Mouse (Mus musculus) T-helper 17 cell (primary cell): Measurements from ENCODE around the gene Grin2d.

Experiments used
- in situ Hi-C, 2 experiments: fragments of 300-600 bp; cut with MboI, MseI; formaldehyde crosslinking; loops; 1 replicate in 1 of 2; 2 replicates in 1 of 2; pipeline ENCODE4 v1.15.1; 2025; ENCODE audit warnings: high pct_unique_total_duplicates in 2 of 2

The Grin2d gene

DNA sequence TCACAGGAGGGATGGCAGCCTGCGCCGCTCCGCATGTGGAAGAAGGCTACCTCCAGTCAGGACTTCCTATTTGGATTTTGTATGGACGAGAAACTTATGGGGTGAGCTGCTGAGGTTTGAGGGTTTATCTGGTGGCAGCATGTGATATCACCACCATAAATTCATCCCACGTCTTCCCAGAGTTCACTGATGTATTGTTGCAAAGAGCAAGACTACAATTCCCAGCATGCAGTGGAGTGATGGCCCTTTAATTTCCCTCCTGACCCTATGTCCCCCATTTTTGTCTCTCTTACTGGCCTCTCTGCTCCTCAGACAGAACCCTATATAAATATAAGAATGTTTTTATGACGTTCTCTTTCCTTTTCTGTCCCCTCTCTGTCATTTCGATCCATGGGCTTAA, 15.4 kb downstream of the Grin2d start:
- in situ Hi-C loops: no loop called here

DNA sequence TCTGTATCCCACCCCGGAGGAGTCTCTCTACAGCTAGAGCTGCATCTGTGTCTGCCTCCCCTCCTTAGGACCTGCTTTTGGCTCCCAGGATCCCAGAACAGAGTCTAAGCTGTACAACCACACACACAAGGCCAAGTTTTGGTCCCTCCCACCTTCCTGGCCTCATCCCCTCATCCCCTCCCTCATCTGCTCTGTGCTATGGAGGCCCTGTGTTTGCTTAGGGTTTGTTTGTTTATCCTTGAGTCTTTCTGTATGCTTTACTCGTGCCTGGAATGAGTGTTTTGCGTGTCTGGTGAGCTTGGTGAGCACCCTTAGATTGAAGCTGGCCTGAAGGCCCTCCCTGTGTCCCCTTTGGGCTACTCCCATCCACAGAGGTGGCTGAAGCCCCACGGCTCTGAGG, 19.2 kb downstream of the Grin2d start:
- in situ Hi-C loops: no loop called here

GRCm38 (mm10) chr7:45856950-45857901, 21.0 kb downstream of the Grin2d start:
- in situ Hi-C loops: no loop called here

DNA sequence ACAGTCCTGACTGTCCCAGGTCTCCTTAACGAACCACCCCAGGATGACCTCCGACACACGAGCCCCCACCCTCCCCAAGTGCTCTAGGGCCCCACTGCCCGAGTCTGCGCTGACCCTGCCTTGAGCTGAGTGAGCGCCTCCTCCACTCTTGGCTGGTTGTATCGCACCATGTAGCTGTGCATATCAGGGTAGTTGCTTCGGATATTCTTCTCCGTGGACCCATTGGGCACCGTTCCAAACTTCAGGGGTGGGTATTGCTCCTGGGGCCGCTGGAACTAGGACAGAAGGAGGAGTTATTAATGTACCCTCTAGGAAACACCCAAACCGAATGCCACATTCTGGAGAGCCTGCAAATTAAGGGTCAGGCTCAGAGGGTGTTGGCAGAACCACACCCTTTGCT, 25.1 kb downstream of the Grin2d start:
- in situ Hi-C loops: no loop called here

DNA sequence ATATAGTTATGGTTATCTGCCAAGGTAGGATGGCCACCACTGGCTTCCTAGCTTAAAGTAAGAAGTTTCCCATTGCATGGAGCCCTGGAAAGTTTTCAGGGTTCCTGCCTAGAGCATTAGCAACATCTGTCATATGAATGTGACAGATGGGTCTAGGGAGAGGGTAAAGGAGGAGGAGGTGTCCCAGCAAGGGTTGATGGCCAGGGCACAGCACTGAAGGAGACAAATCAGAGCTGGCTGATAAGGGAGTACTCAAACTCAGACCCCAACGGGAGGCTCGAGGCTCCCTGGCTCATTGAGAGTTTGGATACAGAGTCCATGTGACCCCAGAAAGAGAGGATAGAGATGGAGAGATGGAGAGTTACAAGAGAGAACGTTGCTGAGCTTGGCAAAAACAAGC, 27.5 kb downstream of the Grin2d start:
- in situ Hi-C loops: no loop called here

DNA sequence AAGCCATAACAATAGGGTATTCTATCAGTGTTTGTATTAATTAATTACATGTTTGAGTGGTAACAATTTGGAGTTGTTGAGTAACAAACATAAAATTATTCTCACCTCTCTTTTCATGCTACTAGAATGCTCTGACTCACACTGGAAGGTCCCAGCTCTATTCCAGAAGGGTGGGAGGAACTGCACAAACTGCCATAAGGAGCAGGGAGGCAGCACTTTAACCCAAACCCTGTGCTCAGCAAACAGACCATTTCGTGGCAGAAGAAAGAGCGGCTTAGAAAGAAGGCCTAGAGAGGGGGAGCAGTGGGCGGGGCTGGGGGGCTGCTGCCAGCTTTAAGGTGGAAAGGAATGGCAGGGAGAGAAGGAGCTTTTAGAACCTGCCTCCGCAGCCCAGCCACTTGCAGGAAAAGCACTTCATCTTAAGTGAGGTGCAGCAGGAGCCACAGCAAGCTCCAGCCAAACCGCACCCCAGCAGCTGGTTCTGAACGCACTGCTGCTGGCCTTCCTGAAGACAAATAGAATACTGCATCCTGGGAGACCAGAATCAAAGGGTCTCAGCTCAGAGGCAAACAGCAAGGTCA, 29.6 kb downstream of the Grin2d start:
- in situ Hi-C loops: no loop called here

GRCm38 (mm10) chr7:45842950-45843744, 35.0 kb downstream of the Grin2d start:
- in situ Hi-C loops: no loop called here

DNA sequence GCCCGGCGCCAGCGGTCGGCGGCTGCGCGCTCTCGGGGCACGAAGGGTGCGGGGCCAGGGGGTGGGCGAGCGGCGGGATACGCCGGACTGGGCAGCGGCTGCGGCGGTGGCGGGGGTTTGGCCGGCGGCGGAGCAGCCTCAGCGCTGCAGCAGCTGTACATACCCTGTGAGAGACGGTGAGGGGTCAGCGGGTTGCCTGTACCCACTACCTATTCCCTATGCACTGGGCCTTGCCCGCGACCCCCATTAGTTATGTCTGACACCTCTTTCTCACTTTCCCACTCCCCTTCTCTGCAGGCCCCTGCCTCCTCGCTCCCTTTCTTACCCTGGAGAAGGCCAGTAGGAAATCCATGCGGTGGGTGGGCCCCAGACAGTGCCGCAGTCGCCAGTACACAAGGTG, 44.3 kb downstream of the Grin2d start:
- in situ Hi-C loops: no loop called here

DNA sequence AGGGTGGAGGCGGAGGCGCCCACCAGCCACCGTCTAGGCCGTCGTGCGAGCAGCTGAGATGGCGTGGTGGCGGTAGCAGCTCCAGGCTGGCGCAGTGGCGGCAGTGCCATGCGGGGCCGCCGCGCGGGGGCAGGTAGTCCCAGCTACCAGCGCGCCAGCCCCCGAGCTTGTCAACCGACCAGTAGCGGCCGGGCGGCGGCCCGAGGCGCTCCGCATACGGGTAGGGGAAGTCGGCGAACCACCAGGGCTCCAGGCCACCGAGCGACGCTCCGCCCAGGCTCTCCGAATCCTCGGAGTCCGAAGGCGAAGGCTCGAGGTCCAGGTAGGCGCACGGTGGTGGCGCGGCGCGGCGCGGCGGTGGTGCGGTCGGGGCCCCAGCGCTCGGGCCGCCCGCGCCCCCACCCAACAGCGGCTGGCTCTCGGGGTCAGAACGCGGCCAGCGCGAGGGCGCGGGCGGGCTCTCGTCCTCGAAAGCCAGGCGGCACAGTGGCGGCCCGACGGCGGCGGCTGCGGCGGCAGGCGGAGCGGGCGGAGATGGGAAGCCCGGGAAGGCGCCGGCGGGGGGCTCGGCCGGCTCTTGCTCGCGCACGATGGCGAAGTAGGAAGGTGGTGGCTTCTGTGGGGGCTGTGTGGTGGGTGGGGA, 44.9 kb downstream of the Grin2d start:
- in situ Hi-C loops: no loop called here

GRCm38 (mm10) chr7:45832428-45832827, 45.8 kb downstream of the Grin2d start:
- in situ Hi-C loops: no loop called here

DNA sequence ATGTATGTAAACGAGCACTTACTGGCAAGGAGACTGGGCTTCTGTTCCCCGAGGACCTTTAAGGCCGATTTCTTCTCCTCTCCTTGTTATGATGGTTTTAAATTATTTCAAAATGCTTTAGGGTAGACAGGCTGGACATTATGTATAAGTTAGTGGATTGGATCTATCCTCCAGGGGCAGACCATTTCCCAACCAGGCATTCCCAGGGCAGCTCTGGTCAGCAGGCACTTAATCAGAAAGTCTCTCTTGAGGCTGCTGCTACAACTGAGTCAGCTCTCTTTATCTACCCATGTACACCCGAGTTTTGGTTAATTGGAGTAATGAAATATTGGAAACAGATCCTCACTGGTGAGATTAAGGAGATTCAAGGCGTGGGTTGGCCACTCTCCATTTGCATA, 47.1 kb downstream of the Grin2d start:
- in situ Hi-C loops: no loop called here

DNA sequence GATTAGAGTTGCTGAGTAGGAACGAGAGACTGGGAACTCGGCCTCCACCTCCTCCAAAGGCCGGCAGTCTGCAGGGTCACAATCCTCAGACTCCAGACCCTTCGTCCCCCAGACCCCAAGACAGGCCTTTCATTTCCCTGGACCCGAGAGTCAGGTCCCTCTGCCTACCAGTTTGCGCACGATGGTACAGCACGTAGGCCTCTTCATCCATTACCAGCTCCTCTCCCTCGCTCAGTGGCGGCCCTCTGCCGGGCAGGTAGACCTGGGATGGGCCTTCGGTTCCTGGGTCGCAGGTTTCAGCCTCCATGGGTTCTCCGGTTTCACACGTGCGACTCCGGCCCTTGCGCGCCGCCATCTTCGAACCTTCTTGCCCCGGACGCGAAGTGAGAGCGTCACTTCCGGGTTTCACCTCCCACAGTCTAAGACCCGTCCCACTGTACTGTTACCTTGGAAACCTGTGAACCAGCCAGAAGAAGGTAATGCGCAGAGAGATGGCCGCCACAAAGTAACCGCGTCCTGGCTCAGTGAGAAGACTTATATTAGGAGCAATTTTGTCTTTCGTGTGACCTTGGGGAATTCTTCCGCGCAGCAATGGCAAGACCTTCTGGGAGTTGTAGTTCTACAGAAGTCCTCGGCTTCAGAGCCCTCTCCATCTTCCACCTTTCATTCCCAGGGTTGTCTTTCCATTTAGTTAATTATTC, 47.6 kb downstream of the Grin2d start, which contains the start of gene Grwd1:
TSS of gene Grwd1 (minus strand) at position 518 of the 701 bp plus-strand sequence.
- in situ Hi-C loops: no loop called here

DNA sequence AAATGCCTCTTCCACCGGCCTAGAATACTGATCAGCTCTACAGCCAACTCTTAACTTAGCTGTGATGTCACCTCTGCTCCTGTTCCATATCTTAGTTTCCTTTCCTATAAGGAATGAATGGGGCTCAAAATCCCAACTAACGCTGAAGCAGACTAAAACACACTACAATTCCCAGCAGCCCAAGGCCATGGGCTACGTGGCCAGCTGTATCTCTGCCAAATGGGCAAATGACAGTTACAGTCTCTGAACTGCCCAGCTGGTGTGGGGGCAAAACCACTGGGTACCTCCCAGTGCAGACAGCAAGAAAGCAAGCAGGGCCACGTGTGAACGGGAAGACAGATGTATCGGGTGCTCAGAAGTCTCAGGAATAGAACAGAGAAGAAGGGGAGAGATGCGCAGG, 51.5 kb downstream of the Grin2d start:
- in situ Hi-C loops: no loop called here

- in situ Hi-C loops: no loop called here
These were observed 53.6 kb downstream of the Grin2d start, which contains the start of gene Kcnj14 for GRCm38 (mm10) chr7:45824598-45824997. TSS of gene Kcnj14 (minus strand) at chr7:45824782.

DNA sequence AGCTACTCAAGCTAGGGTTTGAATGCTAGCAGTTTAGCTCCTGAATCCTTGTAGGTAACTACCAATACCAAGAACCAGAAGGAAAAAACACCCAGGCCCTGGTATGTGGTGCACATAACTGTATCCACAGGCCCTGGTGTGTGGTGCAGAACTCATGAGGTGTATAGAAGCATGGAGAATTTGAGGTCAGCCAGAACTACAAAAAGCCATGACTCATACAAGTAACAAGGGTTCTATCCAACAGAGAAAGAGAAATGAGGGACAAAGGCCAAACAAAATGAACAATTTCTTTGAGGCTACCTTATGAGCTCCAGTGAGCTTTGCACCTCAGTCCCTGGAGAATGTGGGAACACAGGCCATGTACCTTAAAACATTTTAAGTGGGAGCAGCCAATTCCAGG, 57.3 kb downstream of the Grin2d start:
- in situ Hi-C loops: no loop called here

DNA sequence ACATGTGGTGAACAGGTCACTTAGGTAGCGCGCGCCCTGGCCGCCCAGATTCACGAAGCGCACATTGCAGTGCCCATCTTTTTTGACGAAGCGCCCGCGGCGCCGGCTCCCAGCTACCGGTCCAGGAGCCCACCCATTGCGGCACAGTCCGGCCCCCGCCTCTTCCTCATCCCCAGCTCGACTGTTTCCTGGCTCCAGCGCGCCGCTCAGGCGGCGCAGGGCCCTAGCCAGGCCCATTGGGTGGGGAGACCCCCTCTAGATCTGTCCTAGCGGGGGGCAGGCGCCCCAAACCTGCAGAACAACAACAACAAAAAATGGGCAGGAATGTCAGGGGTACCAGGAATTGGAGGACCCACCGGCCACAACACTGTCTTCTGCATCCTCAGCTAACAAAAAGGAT, 58.3 kb downstream of the Grin2d start:
- in situ Hi-C loops: no loop called here

- in situ Hi-C loops: no loop called here
These were observed 62.2 kb downstream of the Grin2d start for GRCm38 (mm10) chr7:45815984-45816351.

GRCm38 (mm10) chr7:45815323-45815983, 62.7 kb downstream of the Grin2d start:
- in situ Hi-C loops: no loop called here

DNA sequence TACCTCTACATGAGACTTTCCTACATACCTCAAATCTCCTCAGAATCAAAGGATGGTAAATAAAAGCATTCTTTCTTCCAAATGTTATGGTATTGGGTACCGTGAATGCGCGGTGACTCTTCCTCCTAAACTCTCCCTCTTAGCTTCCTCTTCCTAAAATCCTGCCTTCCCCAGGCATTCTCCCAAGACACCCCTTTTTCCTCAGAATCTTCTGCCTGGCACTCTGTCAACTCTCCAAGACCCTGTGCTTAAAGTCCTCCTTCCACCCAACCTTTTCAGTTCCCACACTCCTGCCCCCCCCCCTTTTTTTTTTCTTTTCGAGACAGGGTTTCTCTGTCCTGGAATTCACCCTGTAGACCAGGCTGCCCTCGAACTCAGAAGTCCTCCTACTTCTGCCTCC, 63.3 kb downstream of the Grin2d start:
- in situ Hi-C loops: no loop called here
